Mouse (Mus musculus) heart, postnatal 0 days (tissue): ENCODE measurements at regions not wholly inside any gene's neighbourhood (a gene's known extent, or its start where the extent isn't known, plus 50 kb on each side); places are given as distances from the start of the nearest gene placed in this dataset.

Source experiments
- ATAC-seq: fragments of 200-750 bp; cut with Nextera tagmentation; 2 replicates; pipeline ENCODE4 v1.8.0; 2017; ENCODE audit warnings: low read depth, moderate number of reproducible peaks, moderate library complexity; ENCODE audit not compliant: insufficient read depth
- DNase-seq: peaks from one replicate; pipeline ENCODE4 v3.0.0-alpha.2; 2016; ENCODE audit warnings: low spot score
- H3K27ac ChIP-seq: fragments of 300-500 bp; sonication (generic); 2 replicates; pipeline ENCODE4 v1.5.1; 2014; ENCODE audit warnings: low read depth, mild to moderate bottlenecking
- H3K27me3 ChIP-seq: fragments of 300-500 bp; sonication (generic); 2 replicates; pipeline ENCODE4 v1.6.1; 2014; ENCODE audit warnings: low read length, mixed read lengths; ENCODE audit not compliant: control insufficient read depth, insufficient read depth
- H3K36me3 ChIP-seq: fragments of 300-500 bp; sonication (generic); replicated peaks from 2 replicates; pipeline ENCODE4 v1.6.1; 2014; ENCODE audit warnings: low read length, mixed read lengths; ENCODE audit not compliant: control insufficient read depth, insufficient read depth
- H3K4me1 ChIP-seq: fragments of 300-500 bp; sonication (generic); 2 replicates; pipeline ENCODE4 v1.6.1; 2014; ENCODE audit warnings: antibody characterized with exemption; ENCODE audit not compliant: control insufficient read depth, insufficient read depth
- H3K4me2 ChIP-seq: fragments of 300-500 bp; sonication (generic); 2 replicates; pipeline ENCODE4 v1.6.1; 2014; ENCODE audit warnings: low read depth, mild to moderate bottlenecking, low read length, moderate library complexity
- H3K4me3 ChIP-seq: fragments of 300-500 bp; sonication (generic); 2 replicates; pipeline ENCODE4 v1.5.1; 2014; ENCODE audit warnings: low read depth, low read length
- H3K9ac ChIP-seq: fragments of 300-500 bp; sonication (generic); replicated peaks from 2 replicates; pipeline ENCODE4 v1.6.1; 2014; ENCODE audit warnings: low read depth, low read length, mixed read lengths
- H3K9me3 ChIP-seq: fragments of 300-500 bp; sonication (generic); replicated peaks from 2 replicates; pipeline ENCODE4 v1.6.1; 2016; ENCODE audit warnings: low read length; ENCODE audit not compliant: control insufficient read depth
- CTCF ChIP-seq: IDR thresholded peaks from 2 replicates; pipeline ENCODE4 v1.5.1; 2016; ENCODE audit warnings: antibody characterized with exemption, control low read depth, low read depth
- EP300 ChIP-seq: IDR thresholded peaks from 2 replicates; pipeline ENCODE4 v1.6.1; 2016; ENCODE audit warnings: antibody characterized with exemption, low read depth
- WGBS: fragments of 180-500 bp; shearing (Covaris S2); extraction: QIAGEN DNeasy Blood & Tissue Kit; methylation state at CpG from one replicate; pipeline ENCODE4 v1.1.7; 2014; 5-methylcytosine and 5-hydroxymethylcytosine counted together

DNA sequence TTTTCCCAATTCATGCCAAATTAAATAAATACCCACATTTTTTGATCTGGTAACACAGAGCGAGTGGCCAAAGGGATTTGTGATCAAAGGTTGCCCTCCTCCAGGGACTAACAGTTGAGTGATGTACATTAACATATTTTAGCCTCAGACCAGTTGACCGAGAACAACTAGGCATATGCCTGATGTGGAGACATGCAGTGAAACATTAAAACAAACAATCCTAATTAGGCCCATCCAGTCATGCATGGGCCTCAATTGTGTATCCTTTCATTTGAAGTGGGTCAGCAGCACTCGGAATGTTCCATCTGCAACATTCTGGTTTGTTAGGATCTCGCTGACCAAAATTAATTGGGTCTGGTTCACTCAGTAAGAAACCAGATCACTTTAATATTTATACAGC lies 199.4 kb upstream of the Pik3r1 start:
- no peak overlapping the region for H3K4me2 ChIP-seq
- no peak overlapping the region for H3K4me3 ChIP-seq
- H3K36me3 ChIP-seq, result no peaks in the 10 kb centered on the region
- no peaks in the 10 kb centered on the region for H3K9me3 ChIP-seq
- H3K27me3 ChIP-seq, result no peaks in the 10 kb centered on the region
- H3K9ac ChIP-seq, result no peak overlapping the region
- no peak for DNase-seq
- WGBS, result 89% methylated on average over 4 of the region's 4 CpGs
- TF ChIP-seq EP300, result no peak
- no peak for TF ChIP-seq CTCF
- no peaks in the 10 kb centered on the region for H3K4me1 ChIP-seq
- ATAC-seq, result no peak
- no peak overlapping the region for H3K27ac ChIP-seq

DNA sequence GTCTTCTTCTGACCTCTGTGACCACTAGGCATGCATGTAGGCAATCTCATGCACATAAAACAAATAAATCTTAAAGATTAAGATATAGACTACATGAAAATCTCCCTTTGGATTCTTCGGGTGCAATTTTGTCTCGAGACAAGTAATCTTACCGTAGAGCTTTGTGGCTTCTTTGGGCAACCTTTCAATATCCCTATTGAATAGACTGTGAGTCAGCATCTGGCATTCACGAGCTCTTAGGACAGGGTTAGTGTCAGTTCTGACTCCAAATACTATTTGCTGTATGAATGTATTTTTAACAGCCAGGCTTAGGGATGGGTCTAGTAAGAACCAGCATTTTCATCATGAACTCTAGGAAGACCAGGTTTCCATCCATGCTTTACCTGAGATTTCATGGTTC lies 208.7 kb upstream of the Pik3r1 start:
- Histone ChIP-seq H3K9ac (no peak overlapping the region), H3K9me3 (no peaks in the 10 kb centered on the region), H3K27me3 (no peaks in the 10 kb centered on the region), H3K36me3 (no peaks in the 10 kb centered on the region), H3K4me3 (no peak overlapping the region), H3K4me1 (no peaks in the 10 kb centered on the region), H3K27ac (no peak overlapping the region), H3K4me2 (no peak overlapping the region)
- DNase-seq (no peak), ATAC-seq (no peak)
- 86% methylated on average over 4 of the region's 4 CpGs for WGBS
- TF ChIP-seq EP300, result no peak
- TF ChIP-seq CTCF, result no peak

DNA sequence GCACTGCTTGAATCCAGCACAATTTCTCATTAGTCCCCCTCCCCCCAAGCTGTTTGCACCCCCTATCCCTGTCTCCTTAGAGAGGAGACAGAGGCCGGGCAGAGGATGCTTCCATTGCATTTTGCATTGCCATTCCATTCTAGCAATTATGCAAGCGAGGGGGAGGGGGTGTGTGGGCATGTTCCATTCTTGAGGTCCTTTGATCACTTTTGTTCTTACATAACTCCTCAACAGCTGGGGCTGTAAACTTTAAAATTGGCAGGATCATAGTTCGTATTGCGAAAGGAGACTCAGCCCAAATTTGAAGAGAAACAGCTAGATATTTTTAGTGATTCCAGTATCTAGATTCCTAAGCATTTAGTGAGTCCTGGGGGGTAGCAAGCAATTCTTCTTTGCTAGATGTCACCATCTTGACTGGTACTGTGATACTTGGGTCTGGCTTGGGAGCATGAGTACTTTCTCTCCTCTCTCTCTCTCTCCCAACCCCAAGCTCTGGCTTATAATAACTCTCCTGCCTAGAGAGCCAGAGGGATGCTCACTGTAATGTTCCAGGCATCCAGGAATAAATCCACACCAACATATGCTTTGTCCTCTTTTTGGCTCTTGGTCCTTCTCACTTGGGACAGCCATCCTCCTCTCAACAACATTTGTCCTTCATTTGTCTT lies 212.3 kb upstream of the Pik3r1 start:
- WGBS, result 76% methylated on average over 4 of the region's 4 CpGs
- no peak for ATAC-seq
- no peak for DNase-seq
- H3K4me1 ChIP-seq, result peaks cover 3% of the 10 kb centered on the region; the same call in 1 of the 2 replicates
- H3K9ac ChIP-seq, result no peak overlapping the region
- no peak overlapping the region for H3K4me3 ChIP-seq
- TF ChIP-seq CTCF (no peak), EP300 (no peak)
- H3K36me3 ChIP-seq, result no peaks in the 10 kb centered on the region
- H3K27me3 ChIP-seq, result no peaks in the 10 kb centered on the region
- H3K27ac ChIP-seq, result no peak overlapping the region
- no peaks in the 10 kb centered on the region for H3K9me3 ChIP-seq
- H3K4me2 ChIP-seq, result no peak overlapping the region

DNA sequence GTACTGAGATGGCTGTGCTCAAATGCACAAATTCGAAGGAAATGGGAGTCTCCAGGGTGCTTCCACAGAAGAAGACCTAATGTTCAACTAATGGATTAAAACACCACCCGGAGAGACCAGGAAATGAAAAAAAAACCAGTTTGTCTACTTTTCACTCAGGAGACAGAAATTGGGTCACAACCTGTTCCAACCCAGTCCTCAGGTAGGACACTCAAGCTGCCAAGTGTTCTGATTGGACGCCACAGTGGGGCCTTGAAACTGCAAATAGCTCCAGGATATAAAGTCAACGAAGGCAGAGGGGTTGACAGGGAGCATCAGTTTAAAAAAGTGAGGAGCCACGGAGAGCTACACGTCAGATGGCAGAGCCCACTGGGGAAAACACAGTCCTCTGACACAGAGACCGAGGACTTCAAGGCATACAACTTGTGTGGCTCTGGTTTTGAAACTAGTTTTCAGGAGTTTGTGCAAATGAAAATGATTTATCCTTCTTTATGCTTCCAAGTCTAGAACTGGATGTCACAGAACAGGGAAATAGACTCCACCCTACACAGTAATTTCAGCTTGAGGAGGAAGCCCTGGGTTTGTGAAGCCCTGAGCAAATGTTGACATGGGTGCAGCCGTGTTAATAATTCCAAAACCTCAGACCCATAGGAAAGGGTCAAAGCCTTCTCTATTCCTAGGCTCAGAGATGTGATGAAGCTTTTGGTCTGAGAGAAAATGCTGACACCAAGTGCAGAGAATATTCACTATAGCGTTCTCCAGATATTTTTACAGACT lies 220.8 kb upstream of the Pik3r1 start:
- WGBS, result 76% methylated on average over 9 of the region's 9 CpGs
- peaks cover 3% of the 10 kb centered on the region; the same call in 1 of the 2 replicates for H3K4me1 ChIP-seq
- ATAC-seq, result no peak
- TF ChIP-seq EP300 (no peak), CTCF (no peak)
- H3K36me3 ChIP-seq, result no peaks in the 10 kb centered on the region
- no peak overlapping the region for H3K4me3 ChIP-seq
- H3K27ac ChIP-seq, result no peak overlapping the region
- DNase-seq, result no peak
- H3K27me3 ChIP-seq, result no peaks in the 10 kb centered on the region
- H3K9me3 ChIP-seq, result no peaks in the 10 kb centered on the region
- no peak overlapping the region for H3K4me2 ChIP-seq
- H3K9ac ChIP-seq, result no peak overlapping the region

DNA sequence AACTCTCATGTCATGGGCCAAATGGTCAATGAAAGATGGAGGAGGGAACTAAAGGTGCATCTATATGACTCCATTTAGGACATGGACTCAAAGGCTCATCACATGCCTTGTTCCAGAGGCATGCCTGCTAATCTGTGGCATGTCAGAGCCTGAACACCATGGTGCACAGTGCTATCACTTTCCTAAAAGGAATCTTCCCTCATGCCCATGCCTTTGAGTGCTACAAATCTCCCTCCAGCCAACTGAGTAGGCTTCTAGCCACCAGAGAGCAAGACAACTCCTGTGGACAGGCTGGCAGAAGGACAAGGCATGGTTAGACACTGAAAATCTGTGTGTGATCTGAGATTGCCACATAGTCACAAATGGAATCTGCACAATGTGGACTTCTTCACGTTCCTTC lies 223.7 kb upstream of the Pik3r1 start:
- Histone ChIP-seq H3K27ac (no peak overlapping the region), H3K4me1 (peaks cover 12% of the 10 kb centered on the region), H3K27me3 (no peaks in the 10 kb centered on the region), H3K9ac (no peak overlapping the region), H3K9me3 (no peaks in the 10 kb centered on the region), H3K36me3 (no peaks in the 10 kb centered on the region), H3K4me3 (no peak overlapping the region), H3K4me2 (no peak overlapping the region)
- 70% methylated on average over 1 of the region's 1 CpGs for WGBS
- DNase-seq (no peak), ATAC-seq (no peak)
- TF ChIP-seq EP300, result no peak
- no peak for TF ChIP-seq CTCF
